Mouse (Mus musculus) neural tube, embryonic 12.5 days (tissue): ENCODE measurements around the gene Cttn. TPM values are rescaled to one million over a fixed set of nuclear protein-coding genes. Genes with fewer than 3 reads are reported as not detected.

Experiments
- ATAC-seq: fragments of 200-750 bp; cut with Nextera tagmentation; 2 replicates; pipeline ENCODE4 v1.8.0; 2017; ENCODE audit warnings: low read depth, mild to moderate bottlenecking, moderate TSS enrichment, moderate library complexity; ENCODE audit not compliant: low FRiP score
- H3K27ac ChIP-seq: fragments of 300-500 bp; sonication (generic); 2 replicates; pipeline ENCODE4 v1.5.1; 2016
- H3K27me3 ChIP-seq: fragments of 300-500 bp; sonication (generic); replicated peaks from 2 replicates; pipeline ENCODE4 v1.6.1; 2016; ENCODE audit warnings: mild to moderate bottlenecking
- H3K36me3 ChIP-seq: fragments of 300-500 bp; sonication (generic); 2 replicates; pipeline ENCODE4 v1.6.1; 2016; ENCODE audit warnings: mild to moderate bottlenecking
- H3K4me1 ChIP-seq: fragments of 300-500 bp; sonication (generic); 2 replicates; pipeline ENCODE4 v1.6.1; 2016
- H3K4me2 ChIP-seq: fragments of 300-500 bp; sonication (generic); replicated peaks from 2 replicates; pipeline ENCODE4 v1.6.1; 2016; ENCODE audit warnings: mild to moderate bottlenecking
- H3K4me3 ChIP-seq: fragments of 300-500 bp; sonication (generic); 2 replicates; pipeline ENCODE4 v1.5.1; 2016
- H3K9ac ChIP-seq: fragments of 300-500 bp; sonication (generic); 2 replicates; pipeline ENCODE4 v1.6.1; 2016; ENCODE audit warnings: mild to moderate bottlenecking
- H3K9me3 ChIP-seq: fragments of 300-500 bp; sonication (generic); 2 replicates; pipeline ENCODE4 v1.6.1; 2016; ENCODE audit warnings: mild to moderate bottlenecking
- WGBS: fragments of 180-500 bp; shearing (Covaris S2); methylation state at CpG from one replicate; pipeline ENCODE4 v1.1.7; 2016; 5-methylcytosine and 5-hydroxymethylcytosine counted together
- polyA plus RNA-seq: library from polyadenylated mRNA; unstranded; fragments of >200 nt; fragmentation: Nextera tagmentation; extraction: Ambion mirVana; gene quantifications from 2 replicates; pipeline ENCODE4 v1.2.1, GENCODE M21; 2016

Gene Cttn
- polyA plus RNA-seq, 1 experiment from 2014 or later, result 191 TPM

DNA sequence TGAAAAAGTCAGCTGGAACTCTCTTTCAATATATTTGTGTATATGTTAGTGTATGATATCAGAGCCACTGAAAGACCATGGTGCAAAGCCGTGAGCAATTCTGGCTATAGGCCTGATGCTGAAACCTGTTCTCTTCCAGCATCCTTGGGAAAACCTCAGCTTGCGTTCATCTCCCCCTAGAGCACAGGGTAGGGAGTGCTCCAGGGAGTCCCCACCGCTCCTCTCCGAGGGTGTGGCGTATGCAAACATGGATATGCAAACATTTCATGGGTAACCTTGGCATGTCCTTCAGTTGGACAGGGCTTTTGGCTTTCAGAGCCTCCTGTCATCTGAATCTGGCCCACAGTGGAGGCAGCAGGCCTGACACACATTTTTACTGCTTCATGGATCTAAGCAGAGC, 56.2 kb downstream of the Cttn start:
- ATAC-seq, result no peak
- 88% methylated on average over 5 of the region's 5 CpGs for WGBS

DNA sequence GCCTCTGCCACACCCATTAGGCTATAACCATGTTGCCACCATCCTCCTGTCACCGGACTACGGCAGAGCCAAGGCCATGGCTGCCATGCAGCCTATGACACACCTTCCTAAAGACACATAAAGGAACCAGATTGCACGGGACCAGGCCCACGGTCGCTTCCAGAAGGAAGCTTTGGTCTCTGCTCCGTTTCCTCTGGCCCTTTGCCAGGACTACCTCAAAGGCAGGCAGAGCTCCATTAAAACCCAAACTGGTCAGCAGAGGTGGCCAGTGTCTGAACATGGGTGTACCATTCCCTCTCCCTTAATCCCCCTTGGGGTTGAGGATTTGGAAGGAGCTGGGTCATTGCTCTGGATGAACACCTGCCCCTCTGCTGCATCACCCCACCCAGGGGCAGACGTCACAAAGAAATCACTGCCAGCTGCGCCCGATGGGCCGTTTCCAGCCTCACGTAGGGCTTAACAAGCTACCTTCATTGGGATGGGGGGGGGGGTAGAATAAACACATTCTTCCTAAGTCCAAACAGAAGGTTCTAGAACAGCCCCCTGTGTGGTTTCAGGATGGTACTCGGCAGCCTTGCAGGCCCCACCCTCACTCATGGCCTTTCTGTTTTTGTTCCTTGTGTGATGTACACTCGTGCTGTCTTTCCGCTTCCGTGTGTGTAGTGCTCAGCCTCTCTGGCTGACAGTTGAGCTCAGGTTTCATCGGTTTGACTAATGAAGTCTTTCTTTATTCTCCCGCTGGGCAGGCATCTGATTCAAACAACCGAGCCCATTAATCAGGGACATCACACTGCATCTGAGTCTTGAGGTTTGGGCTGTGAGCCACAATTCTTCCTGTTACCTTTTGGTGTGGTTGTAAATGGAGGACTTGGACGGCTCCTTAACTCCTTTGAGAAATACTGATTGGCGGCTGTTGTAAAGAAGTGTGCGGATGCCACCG, 58.6 kb downstream of the Cttn start:
- Histone ChIP-seq H3K4me1 (peaks cover 17% of the 10 kb centered on the region), H3K27me3 (0 out of 2 replicates have a peak, but pooled peaks cover 3% of the 10 kb centered on the region), H3K4me3 (no peak overlapping the region), H3K4me2 (no peak overlapping the region), H3K9me3 (no peaks in the 10 kb centered on the region), H3K9ac (no peak overlapping the region), H3K27ac (no peak overlapping the region), H3K36me3 (peaks cover 24% of the 10 kb centered on the region)
- peak; percentile 34; the same call in 1 of the 2 replicates for ATAC-seq
- 56% methylated on average over 22 of the region's 22 CpGs for WGBS

More for the DNA sequence above, 56.2 kb downstream of the Cttn start:
- Histone ChIP-seq H3K27me3 (no peaks in the 10 kb centered on the region), H3K9ac (no peak overlapping the region), H3K9me3 (no peaks in the 10 kb centered on the region), H3K4me3 (no peak overlapping the region), H3K4me2 (no peak overlapping the region), H3K4me1 (peaks cover 31% of the 10 kb centered on the region), H3K36me3 (peaks cover 19% of the 10 kb centered on the region), H3K27ac (no peak overlapping the region)

DNA sequence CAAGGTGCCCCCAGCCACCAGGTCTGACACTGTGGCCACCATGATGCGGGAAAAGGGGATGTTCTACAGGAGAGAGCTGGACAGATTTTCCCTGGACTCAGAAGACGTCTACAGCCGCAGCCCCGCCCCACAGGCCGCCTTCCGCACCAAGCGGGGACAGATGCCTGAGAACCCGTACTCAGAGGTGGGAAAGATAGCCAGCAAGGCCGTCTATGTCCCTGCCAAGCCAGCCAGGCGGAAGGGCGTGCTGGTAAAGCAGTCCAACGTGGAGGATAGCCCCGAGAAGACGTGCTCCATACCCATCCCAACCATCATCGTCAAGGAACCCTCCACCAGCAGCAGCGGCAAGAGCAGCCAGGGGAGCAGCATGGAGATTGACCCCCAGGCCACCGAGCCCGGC, 61.1 kb downstream of the Cttn start:
- H3K4me3 ChIP-seq, result no peak overlapping the region
- H3K36me3 ChIP-seq, result peaks cover 29% of the 10 kb centered on the region
- H3K4me2 ChIP-seq, result no peak overlapping the region
- 0 out of 2 replicates have a peak, but pooled peaks cover 3% of the 10 kb centered on the region for H3K27me3 ChIP-seq
- H3K9me3 ChIP-seq, result no peaks in the 10 kb centered on the region
- 84% methylated on average over 18 of the region's 18 CpGs for WGBS
- no peak for ATAC-seq
- no peak overlapping the region for H3K9ac ChIP-seq
- no peak overlapping the region for H3K27ac ChIP-seq
- H3K4me1 ChIP-seq, result peaks cover 13% of the 10 kb centered on the region

DNA sequence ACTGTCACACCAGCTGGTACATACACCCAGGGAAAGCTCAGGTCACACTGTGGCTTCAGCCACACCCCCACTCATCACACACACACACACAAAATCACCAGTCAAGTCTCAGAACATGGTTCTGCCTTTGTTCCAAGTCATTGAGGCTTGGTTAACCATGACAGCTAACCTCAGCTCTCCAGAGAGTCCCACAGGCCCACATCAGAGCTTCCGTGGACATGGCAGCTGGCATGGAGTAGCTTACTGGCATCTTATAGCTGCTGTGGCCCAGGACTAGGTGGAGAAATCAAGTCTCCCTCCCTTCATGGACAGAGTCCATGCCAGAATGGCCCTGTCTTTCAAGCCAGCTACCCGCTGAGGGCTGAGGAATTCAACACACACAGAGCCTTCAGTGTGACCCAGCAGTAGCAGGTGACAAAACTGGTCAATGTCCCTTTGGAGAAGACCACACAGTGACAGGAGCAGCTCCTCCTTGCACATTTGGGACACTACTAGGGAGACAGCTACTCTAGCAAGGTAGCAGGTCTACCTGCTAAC, 62.3 kb downstream of the Cttn start:
- Histone ChIP-seq H3K9ac (no peak overlapping the region), H3K27me3 (0 out of 2 replicates have a peak, but pooled peaks cover 3% of the 10 kb centered on the region), H3K4me1 (peaks cover 13% of the 10 kb centered on the region), H3K4me3 (no peak overlapping the region), H3K9me3 (no peaks in the 10 kb centered on the region), H3K27ac (no peak overlapping the region), H3K4me2 (no peak overlapping the region), H3K36me3 (peaks cover 29% of the 10 kb centered on the region)
- 81% methylated on average over 2 of the region's 2 CpGs for WGBS
- no peak for ATAC-seq

DNA sequence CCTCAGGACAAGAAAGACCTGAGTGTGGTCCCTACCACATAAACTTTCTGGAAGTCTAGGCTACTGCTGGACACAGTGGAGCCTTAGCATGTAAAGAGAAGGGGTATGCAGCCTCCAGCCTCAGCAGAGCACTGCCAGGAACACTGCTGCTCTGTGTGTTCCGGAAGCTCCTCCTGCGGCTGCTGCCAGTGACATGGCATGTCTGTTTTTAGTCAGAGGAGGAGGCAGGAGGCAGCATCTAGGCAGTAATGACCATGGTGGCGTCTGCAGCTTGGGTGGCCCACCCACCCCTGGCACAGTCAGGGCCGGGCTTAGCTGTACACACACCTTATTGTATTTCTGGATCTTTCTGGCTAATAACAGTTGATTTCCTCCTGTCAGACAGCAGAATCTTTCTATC, 63.1 kb downstream of the Cttn start:
- 81% methylated on average over 4 of the region's 4 CpGs for WGBS
- Histone ChIP-seq H3K4me2 (no peak overlapping the region), H3K36me3 (peaks cover 29% of the 10 kb centered on the region), H3K27ac (no peak overlapping the region), H3K9me3 (no peaks in the 10 kb centered on the region), H3K9ac (no peak overlapping the region), H3K27me3 (0 out of 2 replicates have a peak, but pooled peaks cover 3% of the 10 kb centered on the region), H3K4me1 (peaks cover 10% of the 10 kb centered on the region; the same call in 1 of the 2 replicates), H3K4me3 (no peak overlapping the region)
- no peak for ATAC-seq

DNA sequence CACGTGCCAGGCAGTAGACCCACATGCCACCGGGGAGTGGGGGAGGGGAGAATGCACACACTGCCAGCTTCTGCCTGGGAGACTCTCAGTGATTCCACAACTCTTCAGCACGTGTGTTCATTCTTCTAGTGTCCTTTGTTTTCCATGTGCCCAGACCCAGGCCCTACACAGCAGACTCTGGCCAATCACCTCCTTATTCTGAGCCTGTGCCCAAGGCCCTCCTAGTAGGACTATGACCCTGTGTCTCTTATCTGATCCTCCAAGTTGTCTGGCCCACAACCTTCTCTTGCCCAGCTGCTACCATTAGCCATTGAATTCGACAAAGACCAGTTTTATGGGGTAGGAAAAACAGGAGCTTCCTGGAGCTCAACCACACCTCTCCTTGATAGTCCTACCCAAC, 68.3 kb downstream of the Cttn start:
- no peaks in the 10 kb centered on the region for H3K9me3 ChIP-seq
- H3K36me3 ChIP-seq, result 0 out of 2 replicates have a peak, but pooled peaks cover 5% of the 10 kb centered on the region
- no peaks in the 10 kb centered on the region for H3K4me1 ChIP-seq
- no peak overlapping the region for H3K4me3 ChIP-seq
- no peak for ATAC-seq
- H3K27me3 ChIP-seq, result no peaks in the 10 kb centered on the region
- H3K4me2 ChIP-seq, result no peak overlapping the region
- no peak overlapping the region for H3K27ac ChIP-seq
- H3K9ac ChIP-seq, result no peak overlapping the region
- WGBS, result 64% methylated on average over 4 of the region's 4 CpGs

DNA sequence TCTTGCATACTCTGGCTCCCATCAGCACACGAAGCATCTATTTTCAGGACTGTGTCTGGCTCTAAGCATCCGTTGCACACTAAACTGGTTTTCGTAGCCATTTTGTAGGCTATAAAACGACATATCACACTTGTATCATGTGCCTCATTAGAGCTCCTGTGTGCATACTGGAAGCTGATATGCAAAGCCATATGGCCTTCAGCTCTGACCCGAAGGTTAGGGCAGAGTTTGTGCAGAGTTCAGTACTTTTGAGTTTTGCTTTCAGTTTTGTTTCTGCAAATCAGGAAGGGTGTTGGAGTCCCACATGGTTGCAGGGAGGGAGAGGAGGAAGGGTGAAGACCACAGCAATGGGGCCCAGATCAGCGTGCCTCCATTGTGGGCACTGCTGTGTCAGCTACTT, 79.1 kb downstream of the Cttn start:
- no peaks in the 10 kb centered on the region for H3K4me1 ChIP-seq
- no peak overlapping the region for H3K4me3 ChIP-seq
- 89% methylated on average over 6 of the region's 6 CpGs for WGBS
- H3K9ac ChIP-seq, result no peak overlapping the region
- no peak overlapping the region for H3K4me2 ChIP-seq
- H3K27me3 ChIP-seq, result no peaks in the 10 kb centered on the region
- H3K9me3 ChIP-seq, result no peaks in the 10 kb centered on the region
- no peak for ATAC-seq
- no peaks in the 10 kb centered on the region for H3K36me3 ChIP-seq
- no peak overlapping the region for H3K27ac ChIP-seq

DNA sequence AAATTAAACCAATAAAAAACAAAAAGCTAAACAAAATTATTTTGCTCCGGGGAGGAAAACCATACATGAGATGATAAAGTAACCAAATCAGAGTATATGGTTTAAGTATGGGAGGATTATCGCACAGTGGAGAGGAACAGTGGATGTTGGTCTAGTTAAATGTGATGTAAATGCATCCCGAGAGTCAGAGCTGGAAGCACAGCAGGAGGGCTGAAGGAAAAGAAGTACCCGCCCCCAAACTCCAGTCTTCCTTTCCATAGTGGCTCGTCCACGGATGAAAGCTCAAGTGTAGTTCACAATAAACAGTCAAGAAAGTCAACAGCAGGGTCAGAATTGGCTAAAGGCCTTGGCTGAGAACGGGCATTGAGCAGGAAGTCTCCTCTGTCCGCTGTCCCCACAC, 80.1 kb downstream of the Cttn start:
- Histone ChIP-seq H3K9me3 (no peaks in the 10 kb centered on the region), H3K4me2 (no peak overlapping the region), H3K36me3 (no peaks in the 10 kb centered on the region), H3K4me1 (no peaks in the 10 kb centered on the region), H3K9ac (no peak overlapping the region), H3K27me3 (no peaks in the 10 kb centered on the region), H3K4me3 (no peak overlapping the region), H3K27ac (no peak overlapping the region)
- WGBS, result 52% methylated on average over 8 of the region's 8 CpGs
- no peak for ATAC-seq

DNA sequence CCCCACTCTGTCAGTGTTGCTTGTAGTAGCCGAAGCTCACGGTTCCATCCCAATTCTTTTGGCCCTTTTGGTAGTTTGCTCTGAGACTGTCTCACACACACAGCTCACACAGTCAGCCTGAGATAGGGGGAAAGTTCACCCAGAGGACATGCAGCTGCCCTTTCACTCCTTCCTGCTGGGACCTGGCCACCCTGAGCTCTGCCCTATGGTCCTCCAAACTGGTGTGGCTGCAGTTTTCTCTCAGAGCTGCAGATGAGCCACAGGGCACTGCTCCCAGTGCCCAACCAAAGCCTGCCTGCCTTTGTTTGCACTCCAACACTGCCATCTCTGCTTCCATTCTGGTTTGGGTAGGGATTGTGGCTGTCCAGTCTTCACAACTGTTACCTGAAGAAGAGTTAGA, 81.1 kb downstream of the Cttn start:
- Histone ChIP-seq H3K4me3 (no peak overlapping the region), H3K4me1 (no peaks in the 10 kb centered on the region), H3K4me2 (no peak overlapping the region), H3K36me3 (no peaks in the 10 kb centered on the region), H3K27me3 (no peaks in the 10 kb centered on the region), H3K9ac (no peak overlapping the region), H3K27ac (no peak overlapping the region), H3K9me3 (no peaks in the 10 kb centered on the region)
- ATAC-seq, result no peak
- 93% methylated on average over 2 of the region's 2 CpGs for WGBS

DNA sequence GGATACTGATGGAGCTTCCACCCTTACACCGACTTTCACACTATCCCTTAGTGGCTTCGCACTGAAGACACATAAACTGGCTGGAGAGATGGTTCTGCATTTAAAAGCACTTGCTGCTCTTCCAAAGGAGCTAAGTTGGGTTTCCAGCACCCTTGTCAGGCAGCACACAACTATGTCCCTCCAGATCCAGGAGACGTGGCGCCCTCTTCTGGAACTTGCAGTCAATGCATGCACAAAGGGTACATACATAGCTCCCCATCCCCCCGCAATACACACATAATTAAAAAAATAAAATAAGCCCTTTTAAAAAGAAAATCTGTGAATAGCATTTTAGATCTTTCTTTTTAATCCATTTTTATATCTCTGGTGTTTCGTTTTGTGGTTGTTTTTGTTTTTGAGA, 83.3 kb downstream of the Cttn start:
- H3K36me3 ChIP-seq, result no peaks in the 10 kb centered on the region
- H3K27ac ChIP-seq, result no peak overlapping the region
- H3K9ac ChIP-seq, result no peak overlapping the region
- no peaks in the 10 kb centered on the region for H3K27me3 ChIP-seq
- no peaks in the 10 kb centered on the region for H3K9me3 ChIP-seq
- no peak overlapping the region for H3K4me3 ChIP-seq
- ATAC-seq, result no peak
- H3K4me1 ChIP-seq, result no peaks in the 10 kb centered on the region
- H3K4me2 ChIP-seq, result no peak overlapping the region
- 95% methylated on average over 6 of the region's 6 CpGs for WGBS
